Mouse (Mus musculus) neural tube, embryonic 13.5 days (tissue): ENCODE data around the gene Hist1h3f. TPM values are rescaled to one million over a fixed set of nuclear protein-coding genes. Genes with fewer than 3 reads are reported as not detected.
A peak's percentile ranks its signal among the peaks of the same experiment; 100 is the strongest.
"Not testable (repeated sequence)": the region's sequence is repeated elsewhere in the genome, so short reads cannot be mapped to it uniquely, and the experiment has no call there.

Experiments used
- ATAC-seq: fragments of 200-750 bp; cut with Nextera tagmentation; 2 replicates; pipeline ENCODE4 v1.8.0; 2017; ENCODE audit warnings: low read depth, mild to moderate bottlenecking, moderate TSS enrichment, moderate library complexity
- H3K27ac ChIP-seq: fragments of 300-500 bp; sonication (generic); replicated peaks from 2 replicates; pipeline ENCODE4 v1.5.1; 2015; ENCODE audit warnings: moderate library complexity, mild to moderate bottlenecking, inconsistent platforms
- H3K27me3 ChIP-seq: fragments of 300-500 bp; sonication (generic); 2 replicates; pipeline ENCODE4 v1.6.1; 2015; ENCODE audit warnings: mild to moderate bottlenecking, inconsistent platforms
- H3K36me3 ChIP-seq: fragments of 300-500 bp; sonication (generic); 2 replicates; pipeline ENCODE4 v1.6.1; 2015; ENCODE audit warnings: mild to moderate bottlenecking, inconsistent platforms
- H3K4me1 ChIP-seq: fragments of 300-500 bp; sonication (generic); replicated peaks from 2 replicates; pipeline ENCODE4 v1.6.1; 2015; ENCODE audit warnings: inconsistent platforms
- H3K4me2 ChIP-seq: fragments of 300-500 bp; sonication (generic); 2 replicates; pipeline ENCODE4 v1.6.1; 2015; ENCODE audit warnings: inconsistent platforms, mild to moderate bottlenecking, moderate library complexity
- H3K4me3 ChIP-seq: fragments of 300-500 bp; sonication (generic); 2 replicates; pipeline ENCODE4 v1.5.1; 2015; ENCODE audit warnings: mild to moderate bottlenecking, inconsistent platforms
- H3K9ac ChIP-seq: fragments of 300-500 bp; sonication (generic); 2 replicates; pipeline ENCODE4 v1.6.1; 2015; ENCODE audit warnings: moderate library complexity, mild to moderate bottlenecking, inconsistent platforms
- H3K9me3 ChIP-seq: fragments of 300-500 bp; sonication (generic); 2 replicates; pipeline ENCODE4 v1.6.1; 2016; ENCODE audit warnings: inconsistent platforms
- whole genome bisulfite sequencing: fragments of 180-500 bp; shearing (Covaris S2); methylation state at CpG from one replicate; pipeline ENCODE4 v1.1.7; 2015; 5-methylcytosine and 5-hydroxymethylcytosine counted together
- microRNA-seq: library from miRNA; unstranded; fragments of <30 nt; microRNA quantifications from one replicate; pipeline ENCODE4, GENCODE M21; 2016
- polyA plus RNA-seq: library from polyadenylated mRNA; unstranded; fragments of >200 nt; fragmentation: Nextera tagmentation; extraction: Ambion mirVana; gene quantifications from 2 replicates; pipeline ENCODE4 v1.2.1, GENCODE M21; 2015

The Hist1h3f gene
- polyA plus RNA-seq, 1 experiment from 2014 or later: not detected

- Histone ChIP-seq H3K27me3 (no peaks in the 10 kb centered on the region), H3K4me2 (peak overlapping the region; percentile 72), H3K27ac (peak overlapping the region; percentile 93), H3K4me3 (peak overlapping the region; percentile 47), H3K9me3 (no peaks in the 10 kb centered on the region), H3K36me3 (no peaks in the 10 kb centered on the region), H3K4me1 (peaks cover 44% of the 10 kb centered on the region), H3K9ac (peak overlapping the region; percentile 76)
- no peak for ATAC-seq
Observed at GRCm38 (mm10) chr13:23584331-23584730, 40.5 kb downstream of the Hist1h3f start.

DNA sequence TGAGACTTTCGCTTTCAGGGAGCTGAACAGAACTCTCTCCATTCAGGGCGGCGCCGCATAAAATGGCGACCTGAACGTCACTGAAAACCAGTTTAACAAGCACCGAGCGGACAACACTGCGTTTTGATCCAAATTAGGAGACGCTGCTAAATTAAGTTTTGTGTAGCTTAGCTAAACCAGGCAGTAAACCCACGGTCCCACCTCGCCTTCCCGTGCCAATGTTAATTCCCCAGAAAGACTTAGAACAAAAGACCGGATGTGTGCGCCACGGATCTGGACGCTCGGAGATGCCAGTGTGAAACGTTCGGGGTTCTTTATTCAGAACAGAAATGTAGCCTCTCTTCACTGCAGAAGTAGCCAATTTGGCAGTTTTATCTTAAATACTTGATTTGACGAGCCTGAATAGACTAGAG, 41.2 kb downstream of the Hist1h3f start:
- ATAC-seq: no peak
- under 1% methylated on average over 21 of the region's 21 CpGs for WGBS
- peaks cover 44% of the 10 kb centered on the region for H3K4me1 ChIP-seq

GRCm38 (mm10) chr13:23585442-23586098, 41.7 kb downstream of the Hist1h3f start:
- WGBS: under 1% methylated on average over 23 of the region's 36 CpGs
- H3K27me3 ChIP-seq, H3K9me3 ChIP-seq, H3K36me3 ChIP-seq: not testable (repeated sequence)
- Histone ChIP-seq H3K9ac (peak overlapping the region; percentile 76), H3K4me3 (peak overlapping the region; percentile 47), H3K4me1 (peaks cover 44% of the 10 kb centered on the region), H3K4me2 (peak overlapping the region; percentile 72), H3K27ac (peak overlapping the region; percentile 93)
- peak; percentile 90 for ATAC-seq

More for the DNA sequence above, 41.2 kb downstream of the Hist1h3f start:
- Histone ChIP-seq H3K27me3 (no peaks in the 10 kb centered on the region), H3K36me3 (no peaks in the 10 kb centered on the region), H3K27ac (peak overlapping the region; percentile 93), H3K9ac (peak overlapping the region; percentile 76), H3K4me3 (peak overlapping the region; percentile 47), H3K9me3 (no peaks in the 10 kb centered on the region), H3K4me2 (peak overlapping the region; percentile 72)

DNA sequence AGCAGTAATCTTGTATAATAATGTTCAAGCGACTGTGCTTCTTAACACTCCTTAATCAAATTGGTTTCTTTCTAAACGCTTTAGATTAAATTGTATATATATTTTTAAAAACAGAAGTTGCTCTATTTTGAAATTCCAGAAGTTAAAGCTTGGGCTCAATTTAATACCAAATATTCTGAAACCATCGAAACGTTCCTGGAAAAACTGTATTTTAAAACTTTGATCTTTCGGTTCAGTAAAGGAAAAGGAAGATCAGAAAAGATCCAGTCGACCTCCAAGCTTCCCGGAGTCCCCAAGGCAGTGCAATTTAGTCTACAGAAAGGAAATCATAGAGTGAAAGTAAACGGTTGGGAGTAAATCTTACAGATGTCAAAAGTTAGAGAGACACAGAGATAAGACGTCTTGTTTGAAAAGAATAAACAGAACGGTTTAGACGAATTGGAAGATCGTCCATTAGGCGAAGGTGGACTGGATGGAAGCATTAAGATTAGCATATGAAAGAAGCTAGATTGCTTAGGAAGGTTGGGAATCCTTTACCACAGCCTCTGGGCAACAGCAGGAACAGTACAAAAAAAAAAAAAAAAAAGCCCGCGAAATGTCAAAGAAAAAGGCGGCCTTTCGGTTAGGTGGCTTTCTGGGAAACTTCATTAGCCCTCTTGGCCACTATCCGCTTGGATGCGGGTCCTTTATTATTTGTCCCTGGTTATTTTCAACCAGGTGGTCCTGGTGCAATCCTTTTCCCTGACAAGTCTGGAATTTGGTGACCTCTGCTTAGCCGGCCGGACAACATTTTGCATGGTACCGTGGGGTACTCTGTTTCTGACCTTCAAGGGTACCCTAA, 42.5 kb downstream of the Hist1h3f start:
- no peaks in the 10 kb centered on the region for H3K9me3 ChIP-seq
- peaks cover 39% of the 10 kb centered on the region for H3K4me1 ChIP-seq
- peak overlapping the region; percentile 82 for H3K27ac ChIP-seq
- H3K4me2 ChIP-seq: peak overlapping the region; percentile 72
- ATAC-seq: no peak
- WGBS: 1% methylated on average over 22 of the region's 22 CpGs
- H3K4me3 ChIP-seq: peak overlapping the region; percentile 47
- H3K36me3 ChIP-seq: no peaks in the 10 kb centered on the region
- no peaks in the 10 kb centered on the region for H3K27me3 ChIP-seq
- H3K9ac ChIP-seq: peak overlapping the region; percentile 58

- Histone ChIP-seq H3K4me2 (peak overlapping the region; percentile 72), H3K9me3 (no peaks in the 10 kb centered on the region), H3K27ac (peak overlapping the region; percentile 82), H3K4me3 (peak overlapping the region; percentile 47), H3K36me3 (no peaks in the 10 kb centered on the region), H3K27me3 (no peaks in the 10 kb centered on the region), H3K4me1 (peaks cover 36% of the 10 kb centered on the region), H3K9ac (peak overlapping the region; percentile 58)
- no peak for ATAC-seq
- WGBS: 3% methylated on average over 1 of the region's 1 CpGs
Observed at GRCm38 (mm10) chr13:23586940-23587225, 43.0 kb downstream of the Hist1h3f start.

GRCm38 (mm10) chr13:23591206-23591605, 47.4 kb downstream of the Hist1h3f start:
- Histone ChIP-seq H3K4me3 (no peak overlapping the region), H3K4me2 (no peak overlapping the region), H3K27ac (no peak overlapping the region), H3K9ac (no peak overlapping the region), H3K27me3 (no peaks in the 10 kb centered on the region), H3K36me3 (no peaks in the 10 kb centered on the region), H3K9me3 (no peaks in the 10 kb centered on the region), H3K4me1 (peaks cover 10% of the 10 kb centered on the region)
- no peak for ATAC-seq
- 92% methylated on average over 7 of the region's 7 CpGs for WGBS

DNA sequence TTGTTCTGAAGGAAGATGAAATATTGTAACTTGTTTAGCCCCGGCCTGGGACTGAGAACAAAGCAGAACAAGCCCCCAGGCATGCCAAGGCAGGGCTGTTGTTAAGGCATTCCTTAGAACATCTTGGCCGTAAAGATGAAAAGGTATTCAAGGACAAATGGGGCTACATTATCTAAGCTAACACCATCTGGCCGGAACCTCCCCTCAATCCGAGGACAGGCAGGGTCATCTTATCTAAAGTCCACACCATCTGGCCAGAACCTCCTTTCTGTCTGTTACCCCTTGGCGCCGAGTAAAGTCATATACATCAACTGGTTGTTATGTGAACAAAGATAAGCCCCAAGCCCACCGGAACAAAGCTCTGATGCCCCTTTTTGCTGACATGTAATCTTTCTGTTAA, 48.0 kb downstream of the Hist1h3f start:
- not testable (repeated sequence) for H3K9me3 ChIP-seq, H3K9ac ChIP-seq, H3K4me3 ChIP-seq, ATAC-seq, H3K27ac ChIP-seq, H3K4me2 ChIP-seq, H3K36me3 ChIP-seq, H3K27me3 ChIP-seq, H3K4me1 ChIP-seq
- 85% methylated on average over 7 of the region's 7 CpGs for WGBS

- WGBS: 90% methylated on average over 7 of the region's 7 CpGs
- Histone ChIP-seq H3K4me3 (no peak overlapping the region), H3K27ac (no peak overlapping the region), H3K36me3 (no peaks in the 10 kb centered on the region), H3K4me2 (no peak overlapping the region), H3K9ac (no peak overlapping the region), H3K27me3 (no peaks in the 10 kb centered on the region), H3K9me3 (no peaks in the 10 kb centered on the region), H3K4me1 (no peaks in the 10 kb centered on the region)
- ATAC-seq: no peak
Observed at GRCm38 (mm10) chr13:23592614-23593013, 48.8 kb downstream of the Hist1h3f start.

- H3K27ac ChIP-seq: no peak overlapping the region
- WGBS: 83% methylated on average over 5 of the region's 5 CpGs
- H3K4me2 ChIP-seq: no peak overlapping the region
- no peaks in the 10 kb centered on the region for H3K27me3 ChIP-seq
- no peak overlapping the region for H3K9ac ChIP-seq
- H3K4me1 ChIP-seq: no peaks in the 10 kb centered on the region
- no peaks in the 10 kb centered on the region for H3K36me3 ChIP-seq
- no peak for ATAC-seq
- no peaks in the 10 kb centered on the region for H3K9me3 ChIP-seq
- H3K4me3 ChIP-seq: no peak overlapping the region
Observed at GRCm38 (mm10) chr13:23593051-23593770, 49.4 kb downstream of the Hist1h3f start.

Small RNAs within 50 kb of the gene (microRNA-seq; reads per million reads assigned to microRNA genes)
- gene Gm44297: not detected
- not detected for gene Gm44359
- not detected for gene Gm44394
- gene n-TStga1: 0.59 reads per million

Other genes with a start within 250 kb of the Hist1h3f start
- gene Zfp322a, start 174.8 kb upstream of the Hist1h3f start, polyA plus RNA-seq: 51.6 and 60.7 TPM in 2 replicates
- gene Abt1, start 120.2 kb upstream of the Hist1h3f start, polyA plus RNA-seq: 9.5 and 10.3 TPM in 2 replicates
- gene Btn1a1, start 78.2 kb upstream of the Hist1h3f start, polyA plus RNA-seq: 0.07 TPM in 1 of 2 replicates, not detected in the other
- gene Btn2a2, start 55.2 kb upstream of the Hist1h3f start, polyA plus RNA-seq: 0.12 and 0.21 TPM in 2 replicates
- gene Hist1h4h, start 13.0 kb upstream of the Hist1h3f start, polyA plus RNA-seq: 2.4 and 2.6 TPM in 2 replicates
- gene Hist1h2af, start 10.1 kb upstream of the Hist1h3f start, polyA plus RNA-seq: 0.95 TPM in 1 of 2 replicates, not detected in the other
- gene Hist1h3g, start 8.6 kb upstream of the Hist1h3f start, polyA plus RNA-seq: 1.1 and 1.3 TPM in 2 replicates
- 0.61 TPM in 1 of 2 replicates, not detected in the other for gene Hist1h2bh, start 660 bp upstream of the Hist1h3f start, polyA plus RNA-seq
- not detected in 2 replicates for gene Hist1h4f, start 7.6 kb downstream of the Hist1h3f start, polyA plus RNA-seq
- gene Hist1h1d, start 9.2 kb downstream of the Hist1h3f start, polyA plus RNA-seq: 0.11 and 0.22 TPM in 2 replicates
- 2.0 and 3.2 TPM in 2 replicates for gene Hist1h3e, start 18.3 kb downstream of the Hist1h3f start, polyA plus RNA-seq
- 12.3 and 18.7 TPM in 2 replicates for gene Hist1h2ae, start 27.2 kb downstream of the Hist1h3f start, polyA plus RNA-seq
- 2.2 and 3.5 TPM in 2 replicates for gene Hist1h2bg, start 27.3 kb downstream of the Hist1h3f start, polyA plus RNA-seq
- gene Hist1h2bf, start 30.1 kb downstream of the Hist1h3f start, polyA plus RNA-seq: 0.81 and 1.6 TPM in 2 replicates
- gene Hist1h2ad, start 30.3 kb downstream of the Hist1h3f start, polyA plus RNA-seq: 1.2 and 1.3 TPM in 2 replicates
- 0.63 and 2.0 TPM in 2 replicates for gene Hist1h3d, start 31.7 kb downstream of the Hist1h3f start, polyA plus RNA-seq
- 37.3 and 43.1 TPM in 2 replicates for gene Hist1h4d, start 37.5 kb downstream of the Hist1h3f start, polyA plus RNA-seq
- 1.6 and 2.1 TPM in 2 replicates for gene Hist1h2be, start 77.1 kb downstream of the Hist1h3f start, polyA plus RNA-seq
- 6.1 and 8.1 TPM in 2 replicates for gene Hist1h1e, start 78.5 kb downstream of the Hist1h3f start, polyA plus RNA-seq
- gene Hist1h2ac, start 139.9 kb downstream of the Hist1h3f start, polyA plus RNA-seq: 0.40 and 0.66 TPM in 2 replicates
- 25.7 and 28.2 TPM in 2 replicates for gene Hist1h2bc, start 140.1 kb downstream of the Hist1h3f start, polyA plus RNA-seq
- gene Hist1h1t, start 151.8 kb downstream of the Hist1h3f start, polyA plus RNA-seq: not detected in 2 replicates
- 2.3 and 2.5 TPM in 2 replicates for gene Hist1h4c, start 154.4 kb downstream of the Hist1h3f start, polyA plus RNA-seq
- gene Hfe, start 166.8 kb downstream of the Hist1h3f start, polyA plus RNA-seq: 3.7 and 4.0 TPM in 2 replicates
- gene Hist1h1c, start 194.8 kb downstream of the Hist1h3f start, polyA plus RNA-seq: 12.5 and 13.1 TPM in 2 replicates
- gene Hist1h3c, start 201.6 kb downstream of the Hist1h3f start, polyA plus RNA-seq: 1.5 and 2.7 TPM in 2 replicates
- not detected in 2 replicates for gene Hist1h2bb, start 202.7 kb downstream of the Hist1h3f start, polyA plus RNA-seq
- gene Hist1h2ab, start 207.1 kb downstream of the Hist1h3f start, polyA plus RNA-seq: 5.1 and 9.7 TPM in 2 replicates
- gene Hist1h3b, start 208.2 kb downstream of the Hist1h3f start, polyA plus RNA-seq: 0.96 and 2.3 TPM in 2 replicates
- 2.3 TPM in 1 of 2 replicates, not detected in the other for gene Hist1h4b, start 213.0 kb downstream of the Hist1h3f start, polyA plus RNA-seq
- gene Hist1h4a, start 217.2 kb downstream of the Hist1h3f start, polyA plus RNA-seq: 1.1 TPM in 1 of 2 replicates, not detected in the other
- 1.1 and 1.5 TPM in 2 replicates for gene Hist1h3a, start 218.3 kb downstream of the Hist1h3f start, polyA plus RNA-seq
- gene Hist1h1a, start 219.6 kb downstream of the Hist1h3f start, polyA plus RNA-seq: not detected in 2 replicates
- not detected in 2 replicates for gene Trim38, start 225.9 kb downstream of the Hist1h3f start, polyA plus RNA-seq